Mouse (Mus musculus): ENCODE measurements around the gene Far2. TPM values are rescaled to one million over a fixed set of nuclear protein-coding genes. Genes with fewer than 3 reads are reported as not detected.
A peak's percentile ranks its signal among the peaks of the same experiment; 100 is the strongest.

Gene Far2
- 2.9 and 3.4 TPM in 2 replicates for polyA plus RNA-seq (2016; fragmentation: Nextera tagmentation; extraction: Ambion mirVana)

GRCm38 (mm10) chr6:148046881-148047649, at the start of gene Far2:
Gene Far2 (plus strand): TSS chr6:148047259.
- WGBS, result 2% methylated on average over 34 of the region's 34 CpGs
- ATAC-seq (ENCODE audit: low FRiP score), result peak; percentile 55
- no peaks in the 10 kb centered on the region for H3K9me3 ChIP-seq
- H3K9ac ChIP-seq, result peak within 1 kb of the TSS; percentile 49
- H3K27me3 ChIP-seq, result peaks cover 11% of the 10 kb centered on the region
- H3K27ac ChIP-seq, result no peak within 1 kb of the TSS
- H3K4me1 ChIP-seq, result no peaks in the 10 kb centered on the region; the same call in 1 of the 2 replicates
- H3K36me3 ChIP-seq (replicated peaks), result no peaks in the 10 kb centered on the region
- peak within 1 kb of the TSS; percentile 74 for H3K4me2 ChIP-seq
- H3K4me3 ChIP-seq (replicated peaks), result peak within 1 kb of the TSS; percentile 42

- Histone ChIP-seq H3K36me3 (replicated peaks) (no peaks in the 10 kb centered on the region), H3K27me3 (no peaks in the 10 kb centered on the region), H3K27ac (no peak overlapping the region), H3K9me3 (no peaks in the 10 kb centered on the region), H3K4me1 (no peaks in the 10 kb centered on the region), H3K9ac (no peak overlapping the region), H3K4me3 (replicated peaks) (no peak overlapping the region), H3K4me2 (no peak overlapping the region)
- ATAC-seq (ENCODE audit: low FRiP score), result no peak
- 83% methylated on average over 2 of the region's 2 CpGs for WGBS
These were observed 46.6 kb upstream of the Far2 start for GRCm38 (mm10) chr6:148000483-148000882.

GRCm38 (mm10) chr6:148001071-148001470, 46.0 kb upstream of the Far2 start:
- H3K9ac ChIP-seq, result no peak overlapping the region
- no peaks in the 10 kb centered on the region for H3K27me3 ChIP-seq
- no peak overlapping the region for H3K4me3 ChIP-seq (replicated peaks)
- H3K4me1 ChIP-seq, result no peaks in the 10 kb centered on the region
- H3K9me3 ChIP-seq, result no peaks in the 10 kb centered on the region
- H3K4me2 ChIP-seq, result no peak overlapping the region
- no peak for ATAC-seq (ENCODE audit: low FRiP score)
- no peaks in the 10 kb centered on the region for H3K36me3 ChIP-seq (replicated peaks)
- H3K27ac ChIP-seq, result no peak overlapping the region
- 49% methylated on average over 3 of the region's 3 CpGs for WGBS

GRCm38 (mm10) chr6:148006118-148006837, 40.8 kb upstream of the Far2 start:
- H3K4me2 ChIP-seq, result no peak overlapping the region
- no peaks in the 10 kb centered on the region for H3K36me3 ChIP-seq (replicated peaks)
- no peaks in the 10 kb centered on the region for H3K9me3 ChIP-seq
- 70% methylated on average over 11 of the region's 11 CpGs for WGBS
- H3K27me3 ChIP-seq, result no peaks in the 10 kb centered on the region
- H3K4me1 ChIP-seq, result no peaks in the 10 kb centered on the region
- no peak overlapping the region for H3K27ac ChIP-seq
- ATAC-seq (ENCODE audit: low FRiP score), result no peak
- H3K9ac ChIP-seq, result no peak overlapping the region
- H3K4me3 ChIP-seq (replicated peaks), result no peak overlapping the region

GRCm38 (mm10) chr6:148040759-148041158, 6.3 kb upstream of the Far2 start:
- 74% methylated on average over 1 of the region's 1 CpGs for WGBS
- no peaks in the 10 kb centered on the region for H3K27me3 ChIP-seq
- ATAC-seq (ENCODE audit: low FRiP score), result no peak
- H3K27ac ChIP-seq, result no peak overlapping the region
- H3K9me3 ChIP-seq, result no peaks in the 10 kb centered on the region
- no peak overlapping the region for H3K9ac ChIP-seq
- H3K4me1 ChIP-seq, result no peaks in the 10 kb centered on the region
- H3K4me3 ChIP-seq (replicated peaks), result no peak overlapping the region
- H3K36me3 ChIP-seq (replicated peaks), result no peaks in the 10 kb centered on the region
- H3K4me2 ChIP-seq, result no peak overlapping the region

- peak overlapping the region; percentile 74 for H3K4me2 ChIP-seq
- peak; percentile 17; the same call in 1 of the 2 replicates for ATAC-seq (ENCODE audit: low FRiP score)
- peaks cover 11% of the 10 kb centered on the region for H3K27me3 ChIP-seq
- H3K9ac ChIP-seq, result peak overlapping the region; percentile 49
- H3K27ac ChIP-seq, result no peak overlapping the region
- H3K36me3 ChIP-seq (replicated peaks), result no peaks in the 10 kb centered on the region
- peak overlapping the region; percentile 42 for H3K4me3 ChIP-seq (replicated peaks)
- no peaks in the 10 kb centered on the region; the same call in 1 of the 2 replicates for H3K4me1 ChIP-seq
- no peaks in the 10 kb centered on the region for H3K9me3 ChIP-seq
These were observed 560 bp downstream of the Far2 start for GRCm38 (mm10) chr6:148047650-148047988.

- no peak for ATAC-seq (ENCODE audit: low FRiP score)
- 79% methylated on average over 3 of the region's 3 CpGs for WGBS
These were observed 16.1 kb downstream of the Far2 start for GRCm38 (mm10) chr6:148063131-148063530.

GRCm38 (mm10) chr6:148066267-148066666, 19.2 kb downstream of the Far2 start:
- Histone ChIP-seq H3K27me3 (no peaks in the 10 kb centered on the region), H3K4me2 (no peak overlapping the region), H3K4me1 (no peaks in the 10 kb centered on the region), H3K4me3 (replicated peaks) (no peak overlapping the region), H3K36me3 (replicated peaks) (no peaks in the 10 kb centered on the region), H3K27ac (no peak overlapping the region), H3K9me3 (no peaks in the 10 kb centered on the region), H3K9ac (no peak overlapping the region)
- WGBS, result 85% methylated on average over 5 of the region's 5 CpGs
- ATAC-seq (ENCODE audit: low FRiP score), result no peak

More at GRCm38 (mm10) chr6:148063131-148063530, 16.1 kb downstream of the Far2 start:
- Histone ChIP-seq H3K36me3 (replicated peaks) (no peaks in the 10 kb centered on the region), H3K4me2 (no peak overlapping the region), H3K27me3 (no peaks in the 10 kb centered on the region), H3K4me1 (no peaks in the 10 kb centered on the region), H3K9me3 (no peaks in the 10 kb centered on the region), H3K9ac (no peak overlapping the region), H3K27ac (no peak overlapping the region), H3K4me3 (replicated peaks) (no peak overlapping the region)

- Histone ChIP-seq H3K4me2 (no peak overlapping the region), H3K9ac (no peak overlapping the region), H3K9me3 (no peaks in the 10 kb centered on the region), H3K27me3 (no peaks in the 10 kb centered on the region), H3K4me3 (replicated peaks) (no peak overlapping the region), H3K27ac (no peak overlapping the region), H3K4me1 (no peaks in the 10 kb centered on the region), H3K36me3 (replicated peaks) (no peaks in the 10 kb centered on the region)
- no peak for ATAC-seq (ENCODE audit: low FRiP score)
- WGBS, result 98% methylated on average over 4 of the region's 4 CpGs
These were observed 21.7 kb downstream of the Far2 start for GRCm38 (mm10) chr6:148068786-148069185.

- Histone ChIP-seq H3K36me3 (replicated peaks) (no peaks in the 10 kb centered on the region), H3K4me1 (no peaks in the 10 kb centered on the region), H3K27ac (no peak overlapping the region), H3K9ac (no peak overlapping the region), H3K27me3 (no peaks in the 10 kb centered on the region), H3K9me3 (no peaks in the 10 kb centered on the region), H3K4me3 (replicated peaks) (no peak overlapping the region), H3K4me2 (no peak overlapping the region)
- 80% methylated on average over 3 of the region's 3 CpGs for WGBS
- no peak for ATAC-seq (ENCODE audit: low FRiP score)
These were observed 26.5 kb downstream of the Far2 start for GRCm38 (mm10) chr6:148073599-148073998.

GRCm38 (mm10) chr6:148074211-148074864, 27.3 kb downstream of the Far2 start:
- ATAC-seq (ENCODE audit: low FRiP score), result no peak
- H3K27me3 ChIP-seq, result no peaks in the 10 kb centered on the region
- no peaks in the 10 kb centered on the region for H3K36me3 ChIP-seq (replicated peaks)
- no peak overlapping the region for H3K4me3 ChIP-seq (replicated peaks)
- H3K27ac ChIP-seq, result no peak overlapping the region
- H3K9me3 ChIP-seq, result no peaks in the 10 kb centered on the region
- no peak overlapping the region for H3K9ac ChIP-seq
- no peaks in the 10 kb centered on the region for H3K4me1 ChIP-seq
- H3K4me2 ChIP-seq, result no peak overlapping the region

- Histone ChIP-seq H3K4me2 (no peak overlapping the region), H3K4me1 (no peaks in the 10 kb centered on the region), H3K9ac (no peak overlapping the region), H3K9me3 (no peaks in the 10 kb centered on the region), H3K27me3 (no peaks in the 10 kb centered on the region), H3K27ac (no peak overlapping the region), H3K4me3 (replicated peaks) (no peak overlapping the region), H3K36me3 (replicated peaks) (no peaks in the 10 kb centered on the region)
- no peak for ATAC-seq (ENCODE audit: low FRiP score)
- WGBS, result 88% methylated on average over 2 of the region's 2 CpGs
These were observed 36.8 kb downstream of the Far2 start for GRCm38 (mm10) chr6:148083864-148084263.

Data from forebrain, embryonic 12.5 days (tissue).